Mouse (Mus musculus) erythroblast, adult 5-6 weeks (primary cell): ENCODE measurements around the gene Ybx1. TPM values are rescaled to one million over a fixed set of nuclear protein-coding genes. Genes with fewer than 3 reads are reported as not detected.
A peak's percentile ranks its signal among the peaks of the same experiment; 100 is the strongest.

Source experiments
- ATAC-seq: replicated peaks from 2 replicates; pipeline ENCODE4 v1.8.0; 2016; ENCODE audit warnings: moderate number of reproducible peaks, mild to moderate bottlenecking, moderate TSS enrichment, inconsistent platforms; ENCODE audit not compliant: poor library complexity, low FRiP score, severe bottlenecking
- total RNA-seq, 2 experiments: library from RNA; stranded (forward) in 1 of 2; stranded (reverse) in 1 of 2; fragments of 150-400 nt in 1 of 2; fragments of 200-764, 138-1000 nt in 1 of 2; gene quantifications; 2 replicates each; pipeline versions ENCODE4 v1.2.3 to v1.2.4; 2015 to 2017; ENCODE audit warnings: low replicate concordance in 2 of 2

The Ybx1 gene
- total RNA-seq, 2 experiments from 2014 or later, result 268 to 270 TPM

DNA sequence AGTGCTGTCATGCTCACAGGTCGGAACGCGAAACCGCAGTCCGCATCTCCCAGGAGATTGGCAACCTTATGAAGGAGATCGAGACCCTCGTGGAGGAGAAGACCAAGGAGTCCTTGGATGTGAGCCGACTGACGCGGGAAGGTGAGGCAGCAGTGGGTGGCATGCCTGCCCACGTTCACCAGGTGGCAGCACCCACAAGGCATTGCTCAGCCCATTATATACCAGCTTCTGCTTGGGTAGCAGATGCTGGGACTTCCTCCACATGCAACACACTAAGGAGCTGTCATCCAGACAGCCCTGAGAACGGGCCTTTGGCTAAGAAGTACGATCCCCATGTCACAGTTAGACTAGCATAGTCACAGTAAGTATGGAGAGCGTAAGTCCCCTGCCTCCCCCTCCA, 52.7 kb downstream of the Ybx1 start:
- ATAC-seq, result no peak

DNA sequence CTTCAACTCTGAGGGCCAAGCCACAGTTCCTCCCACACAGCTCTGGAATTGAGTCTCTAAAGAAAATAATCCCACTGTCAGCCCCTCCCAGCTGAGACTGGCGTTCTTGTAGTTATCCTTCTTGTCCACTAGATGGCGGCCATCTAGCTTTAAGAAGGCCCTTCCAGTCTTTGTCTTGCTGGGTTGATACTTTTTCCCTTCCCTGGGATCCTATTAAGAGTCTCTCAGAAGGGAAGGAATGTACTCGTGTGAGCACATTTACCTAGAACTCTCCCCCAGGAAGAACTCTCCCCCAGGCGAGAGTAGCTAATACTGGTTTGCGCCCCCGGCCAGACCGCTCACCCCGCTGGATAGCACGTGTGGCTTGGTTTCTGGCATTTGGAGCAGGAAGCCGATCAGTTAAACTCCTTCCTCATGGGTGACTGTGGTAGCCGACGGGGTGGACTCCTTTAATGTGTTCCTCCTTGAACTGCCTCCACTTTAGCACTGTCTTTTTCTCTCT, 55.2 kb downstream of the Ybx1 start:
- peak; percentile 82 for ATAC-seq

DNA sequence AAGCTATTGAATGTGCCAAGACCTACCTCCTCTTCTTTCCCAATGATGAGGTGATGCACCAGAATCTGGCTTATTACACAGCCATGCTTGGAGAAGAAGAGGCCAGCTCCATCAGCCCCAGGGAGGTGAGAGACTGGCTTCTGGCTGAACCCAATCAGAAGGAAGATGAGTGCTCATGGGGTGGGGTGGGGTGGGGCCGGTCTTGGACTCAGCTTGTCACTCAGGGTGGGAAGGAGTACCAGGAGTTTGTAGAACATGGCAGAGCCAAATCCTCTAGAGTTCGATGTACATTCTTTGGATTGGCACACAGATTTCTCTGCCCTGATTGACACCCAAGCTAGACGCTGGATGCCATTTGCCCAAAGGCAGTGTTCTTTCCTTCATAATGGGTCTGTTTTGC, 55.7 kb downstream of the Ybx1 start:
- 0 out of 2 replicates have a peak, but pooled peaks have one; percentile 31 for ATAC-seq

DNA sequence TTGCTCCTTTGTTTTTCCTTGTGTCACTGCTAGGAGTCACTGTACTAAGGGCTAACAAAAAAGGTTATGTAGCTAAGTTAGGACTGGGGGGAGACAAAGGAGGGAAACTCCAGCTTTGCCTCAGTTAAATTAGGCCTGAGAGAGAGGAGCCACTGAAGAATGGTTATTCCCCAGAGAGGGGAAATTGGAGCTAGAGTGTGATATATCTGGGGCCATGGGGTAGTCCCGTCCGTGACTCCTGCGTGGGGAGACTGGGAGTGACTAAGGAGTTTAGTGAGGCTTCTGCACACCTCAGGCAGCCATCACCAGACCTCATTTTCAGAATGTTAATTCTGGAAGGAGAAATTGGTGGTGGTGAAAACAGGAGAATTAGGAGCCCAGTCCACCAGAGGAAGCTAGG, 60.1 kb downstream of the Ybx1 start:
- ATAC-seq, result no peak

DNA sequence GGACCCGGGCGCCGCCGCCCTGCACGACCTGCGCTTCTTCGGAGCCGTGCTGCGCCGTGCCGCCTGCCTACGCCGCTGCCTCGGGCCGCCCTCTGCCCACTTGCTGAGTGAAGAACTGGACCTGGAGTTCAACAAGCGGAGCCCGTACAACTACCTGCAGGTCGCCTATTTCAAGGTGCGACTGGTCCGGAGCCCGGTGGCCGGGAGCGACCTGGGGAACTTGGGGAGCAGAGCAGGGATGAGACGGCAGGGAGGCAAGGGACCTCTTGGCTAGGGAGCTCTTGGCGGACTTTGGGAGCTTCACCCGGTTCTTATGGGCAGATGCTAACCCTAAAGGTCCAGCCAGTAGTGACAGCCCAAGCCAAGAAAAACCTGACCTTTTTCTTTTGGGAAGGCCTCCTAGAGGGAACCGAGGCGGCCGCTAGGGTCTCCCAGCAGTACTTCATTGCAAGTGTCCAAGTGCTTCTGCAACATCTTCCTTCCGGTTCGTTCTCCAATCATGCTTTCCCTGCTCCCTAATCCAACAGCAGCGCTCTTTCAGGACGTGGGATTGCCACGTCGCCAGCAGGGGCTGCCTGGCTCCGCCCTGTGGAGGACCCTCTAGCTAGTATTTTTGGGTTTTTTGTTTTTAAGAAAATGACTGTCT, 61.0 kb downstream of the Ybx1 start:
- ATAC-seq, result peak; percentile 11; the same call in 1 of the 2 replicates

DNA sequence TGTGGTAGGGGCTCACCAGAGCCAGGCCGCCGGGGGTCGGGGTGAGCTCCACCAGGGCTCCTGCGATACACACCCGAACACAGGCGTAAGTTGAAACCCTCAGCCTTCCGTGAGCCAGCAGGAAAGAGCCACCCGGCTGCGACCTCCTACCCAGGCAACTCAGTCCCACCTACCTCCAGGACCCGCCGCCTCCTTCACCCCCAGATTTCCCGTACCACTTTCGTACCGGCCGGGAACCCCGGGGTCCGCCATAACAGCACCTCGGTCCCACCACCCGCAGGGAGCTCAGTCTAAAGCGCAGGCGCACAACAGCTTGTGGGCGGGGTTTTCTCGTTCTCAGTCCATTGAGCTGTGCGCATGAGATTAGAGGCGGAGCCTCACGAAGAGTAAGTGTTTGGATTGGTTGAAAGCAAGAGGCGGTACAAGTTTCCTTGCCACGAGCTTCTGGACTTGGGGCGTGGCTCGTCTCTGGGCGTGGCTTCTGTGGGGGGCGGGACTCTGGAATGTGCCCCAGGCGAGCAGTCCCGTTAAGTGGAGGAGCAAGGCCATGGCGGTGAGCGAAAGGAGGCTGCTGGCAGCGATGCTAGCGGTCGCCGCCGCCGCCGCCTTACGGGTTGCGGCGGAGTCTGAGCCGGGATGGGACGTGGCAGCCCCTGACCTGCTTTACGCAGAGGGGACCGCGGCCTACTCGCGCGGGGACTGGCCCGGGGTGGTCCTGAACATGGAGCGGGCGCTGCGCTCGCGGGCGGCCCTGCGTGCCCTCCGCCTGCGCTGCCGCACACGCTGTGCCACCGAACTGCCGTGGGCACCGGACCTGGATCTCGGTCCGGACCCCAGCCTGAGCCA, 61.8 kb downstream of the Ybx1 start, which contains the start of the genes AU022252 and P3h1:
Gene AU022252, minus strand, starts transcription at position 303 of the 846 bp plus-strand sequence.
Gene P3h1, plus strand, starts transcription at position 506 of the 846 bp plus-strand sequence.
- ATAC-seq, result peak; percentile 96

Other genes with a start within 250 kb of the Ybx1 start
- gene Slc2a1, start 185.9 kb downstream of the Ybx1 start, total RNA-seq (2015; ENCODE audit: low replicate concordance), result 0.38 and 2.7 TPM in 2 replicates
- 1.1 and 1.4 TPM in 2 replicates for gene Slc2a1, start 185.9 kb downstream of the Ybx1 start, total RNA-seq (2017; ENCODE audit: low replicate concordance)
- 2.3 and 4.2 TPM in 2 replicates for gene Zfp691, start 120.4 kb downstream of the Ybx1 start, total RNA-seq (2015; ENCODE audit: low replicate concordance)
- gene Zfp691, start 120.4 kb downstream of the Ybx1 start, total RNA-seq (2017; ENCODE audit: low replicate concordance), result 3.1 and 4.0 TPM in 2 replicates
- 938 and 1,091 TPM in 2 replicates for gene Ermap, start 104.6 kb downstream of the Ybx1 start, total RNA-seq (2015; ENCODE audit: low replicate concordance)
- 1,195 and 1,321 TPM in 2 replicates for gene Ermap, start 104.6 kb downstream of the Ybx1 start, total RNA-seq (2017; ENCODE audit: low replicate concordance)
- 21.7 and 32.1 TPM in 2 replicates for gene Svbp, start 99.3 kb downstream of the Ybx1 start, total RNA-seq (2015; ENCODE audit: low replicate concordance)
- 36.0 and 124 TPM in 2 replicates for gene Svbp, start 99.3 kb downstream of the Ybx1 start, total RNA-seq (2017; ENCODE audit: low replicate concordance)
- gene Tmem269, start 76.4 kb downstream of the Ybx1 start, total RNA-seq (2015; ENCODE audit: low replicate concordance), result not detected in 2 replicates
- not detected in 2 replicates for gene Tmem269, start 76.4 kb downstream of the Ybx1 start, total RNA-seq (2017; ENCODE audit: low replicate concordance)
- 0.84 and 0.96 TPM in 2 replicates for gene AU022252, start 61.9 kb downstream of the Ybx1 start, total RNA-seq (2015; ENCODE audit: low replicate concordance)
- 1.3 and 1.4 TPM in 2 replicates for gene AU022252, start 61.9 kb downstream of the Ybx1 start, total RNA-seq (2017; ENCODE audit: low replicate concordance)
- gene P3h1, start 61.7 kb downstream of the Ybx1 start, total RNA-seq (2015; ENCODE audit: low replicate concordance), result 1.5 and 4.2 TPM in 2 replicates
- gene P3h1, start 61.7 kb downstream of the Ybx1 start, total RNA-seq (2017; ENCODE audit: low replicate concordance), result 1.8 and 2.9 TPM in 2 replicates
- not detected in 2 replicates for gene Cldn19, start 39.2 kb downstream of the Ybx1 start, total RNA-seq (2015; ENCODE audit: low replicate concordance)
- gene Cldn19, start 39.2 kb downstream of the Ybx1 start, total RNA-seq (2017; ENCODE audit: low replicate concordance), result not detected in 2 replicates
- 12.1 and 21.7 TPM in 2 replicates for gene Ppih, start 25.9 kb upstream of the Ybx1 start, total RNA-seq (2015; ENCODE audit: low replicate concordance)
- 32.9 and 35.6 TPM in 2 replicates for gene Ppih, start 25.9 kb upstream of the Ybx1 start, total RNA-seq (2017; ENCODE audit: low replicate concordance)
- gene Ccdc30, start 120.9 kb upstream of the Ybx1 start, total RNA-seq (2015; ENCODE audit: low replicate concordance), result not detected in 2 replicates
- gene Ccdc30, start 120.9 kb upstream of the Ybx1 start, total RNA-seq (2017; ENCODE audit: low replicate concordance), result not detected in 2 replicates
- gene Ppcs, start 127.8 kb upstream of the Ybx1 start, total RNA-seq (2015; ENCODE audit: low replicate concordance), result 4.2 and 8.1 TPM in 2 replicates
- 2.3 and 7.2 TPM in 2 replicates for gene Ppcs, start 127.8 kb upstream of the Ybx1 start, total RNA-seq (2017; ENCODE audit: low replicate concordance)
- gene Zmynd12, start 128.2 kb upstream of the Ybx1 start, total RNA-seq (2015; ENCODE audit: low replicate concordance), result 2.9 TPM in 1 of 2 replicates, not detected in the other
- 0.43 TPM in 1 of 2 replicates, not detected in the other for gene Zmynd12, start 128.2 kb upstream of the Ybx1 start, total RNA-seq (2017; ENCODE audit: low replicate concordance)
- gene Rimkla, start 198.0 kb upstream of the Ybx1 start, total RNA-seq (2015; ENCODE audit: low replicate concordance), result not detected in 2 replicates
- not detected in 2 replicates for gene Rimkla, start 198.0 kb upstream of the Ybx1 start, total RNA-seq (2017; ENCODE audit: low replicate concordance)
- 5.0 and 16.1 TPM in 2 replicates for gene Foxj3, start 242.4 kb upstream of the Ybx1 start, total RNA-seq (2015; ENCODE audit: low replicate concordance)
- 6.4 and 15.9 TPM in 2 replicates for gene Foxj3, start 242.4 kb upstream of the Ybx1 start, total RNA-seq (2017; ENCODE audit: low replicate concordance)
- gene Frg2f1, start 244.9 kb upstream of the Ybx1 start, total RNA-seq (2015; ENCODE audit: low replicate concordance), result not detected in 2 replicates
- gene Frg2f1, start 244.9 kb upstream of the Ybx1 start, total RNA-seq (2017; ENCODE audit: low replicate concordance), result not detected in 2 replicates